Mouse (Mus musculus) Patski (cell line): ENCODE measurements at regions not wholly inside any gene's neighbourhood (a gene's known extent, or its start where the extent isn't known, plus 50 kb on each side); places are given as distances from the start of the nearest gene placed in this dataset.
"Not testable (repeated sequence)": the region's sequence is repeated elsewhere in the genome, so short reads cannot be mapped to it uniquely, and the experiment has no call there.

Source experiments
- ATAC-seq: fragments of 100-300 bp; one replicate; pipeline ENCODE4 v1.8.0; 2021
- CTCF ChIA-PET: fragments of 350-600 bp; sonication (Branson Sonifier 250); formaldehyde crosslinking; loops from one replicate; lab custom pipeline; 2022; ENCODE audit warnings: inconsistent platforms; lab: Charles Lee
- POLR2A ChIA-PET: fragments of 350-600 bp; sonication (Branson Sonifier 250); formaldehyde crosslinking; loops from one replicate; lab custom pipeline; 2022; ENCODE audit warnings: antibody characterized with exemption, inconsistent platforms; lab: Charles Lee
- DNase-seq: peaks from one replicate; pipeline ENCODE4 v3.0.0-alpha.2; 2011; ENCODE audit warnings: low read depth, low spot score
- H3K27me3 ChIP-seq: fragments of 371-371 bp; one replicate; pipeline ENCODE4 v1.5.1; 2021
- CTCF ChIP-seq: fragments of 100-300 bp; IDR thresholded peaks from one replicate; pipeline ENCODE4 v1.5.1; 2021
- in situ Hi-C: fragments of 300-500 bp; cut with MboI; formaldehyde crosslinking; loops from 3 replicates; pipeline ENCODE4 v1.11.1; 2018; ENCODE audit warnings: low pct_unique_long_range_greater_than_20kb, mixed read lengths

GRCm38 (mm10) chr13:97365557-97366244, 124.8 kb downstream of the Enc1 start:
- POLR2A ChIA-PET, result no interaction called here
- no peak for TF ChIP-seq CTCF
- no peaks in the 10 kb centered on the region for H3K27me3 ChIP-seq
- ATAC-seq, result no peak
- no peak for DNase-seq
- in situ Hi-C loops, result no loop called here
- CTCF ChIA-PET, result interaction anchor here (1.4 kb wide), 1 partner anchor 14 kb away, joined by 4 read pairs; no protein-coding TSS in a partner anchor

GRCm38 (mm10) chr13:97365004-97365403, 124.1 kb downstream of the Enc1 start:
- POLR2A ChIA-PET, result no interaction called here
- ATAC-seq, result no peak
- in situ Hi-C loops, result no loop called here
- CTCF ChIA-PET, result interaction anchor here (1.4 kb wide), 1 partner anchor 14 kb away, joined by 4 read pairs; no protein-coding TSS in a partner anchor
- DNase-seq, result no peak
- no peaks in the 10 kb centered on the region for H3K27me3 ChIP-seq
- TF ChIP-seq CTCF, result no peak

- ATAC-seq (no peak), DNase-seq (no peak)
- TF ChIP-seq CTCF, result no peak
- ChIA-PET CTCF (no interaction called here), POLR2A (no interaction called here)
- in situ Hi-C loops, result no loop called here
- H3K27me3 ChIP-seq, result no peaks in the 10 kb centered on the region
These were observed 122.9 kb downstream of the Enc1 start for GRCm38 (mm10) chr13:97363765-97364164.

DNA sequence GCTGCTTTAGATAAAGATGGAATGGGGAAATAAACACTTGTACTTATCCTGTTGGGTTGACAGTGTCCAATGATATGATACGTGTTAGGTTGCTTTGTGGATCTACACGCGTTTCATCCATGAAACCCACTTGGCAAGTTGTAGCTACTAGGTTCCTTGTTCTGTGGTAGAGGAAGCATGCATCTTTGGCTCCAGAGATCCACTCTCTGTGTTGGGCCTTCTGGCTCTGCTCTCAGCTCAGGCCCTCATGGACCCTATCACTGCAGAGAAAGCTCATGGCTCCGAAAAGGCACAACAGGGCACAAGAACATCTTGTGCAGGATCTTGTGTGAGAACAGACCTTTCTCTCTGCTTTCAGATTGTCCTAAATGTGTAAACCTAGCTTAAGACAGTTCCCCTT, 122.3 kb downstream of the Enc1 start:
- in situ Hi-C loops, result no loop called here
- no peak for DNase-seq
- POLR2A ChIA-PET, result no interaction called here
- ATAC-seq, result no peak
- TF ChIP-seq CTCF, result no peak
- H3K27me3 ChIP-seq, result no peaks in the 10 kb centered on the region
- CTCF ChIA-PET, result no interaction called here

DNA sequence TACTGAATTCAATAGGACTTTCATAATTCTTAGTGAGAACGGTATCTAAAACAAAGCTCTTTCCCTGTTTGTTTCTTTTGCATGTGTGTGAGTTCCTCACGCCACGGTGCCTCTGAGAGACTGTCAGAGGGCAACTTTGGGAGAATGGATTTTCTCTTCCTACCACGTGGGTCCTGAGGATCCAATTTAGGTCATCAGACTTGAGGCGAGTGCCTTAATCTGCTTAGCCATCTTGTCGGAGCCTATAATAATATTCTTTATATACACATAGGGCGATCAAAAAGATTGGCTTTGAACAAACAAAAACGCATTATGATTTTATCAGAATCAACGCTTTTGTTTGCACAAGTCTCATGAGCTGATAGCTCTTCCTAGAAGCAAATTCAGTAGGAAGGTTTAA, 119.6 kb downstream of the Enc1 start:
- CTCF ChIA-PET, result no interaction called here
- TF ChIP-seq CTCF, result no peak
- ATAC-seq (no peak), DNase-seq (no peak)
- no peaks in the 10 kb centered on the region for H3K27me3 ChIP-seq
- in situ Hi-C loops, result no loop called here
- POLR2A ChIA-PET, result no interaction called here

- in situ Hi-C loops, result loop anchor here (5.0 kb wide), 2 partner anchors 112 to 573 kb away; no protein-coding TSS in a partner anchor
- no peaks in the 10 kb centered on the region for H3K27me3 ChIP-seq
- no peak for ATAC-seq
- CTCF ChIA-PET, result no interaction called here
- POLR2A ChIA-PET, result no interaction called here
- TF ChIP-seq CTCF, result no peak
- DNase-seq, result no peak
These were observed 117.9 kb downstream of the Enc1 start for GRCm38 (mm10) chr13:97358781-97359305.

- TF ChIP-seq CTCF, result no peak
- no peaks in the 10 kb centered on the region for H3K27me3 ChIP-seq
- no peak for DNase-seq
- no peak for ATAC-seq
- in situ Hi-C loops, result loop anchor here (5.0 kb wide), 2 partner anchors 111 to 574 kb away; no protein-coding TSS in a partner anchor
- POLR2A ChIA-PET, result no interaction called here
- CTCF ChIA-PET, result no interaction called here
These were observed 117.4 kb downstream of the Enc1 start for GRCm38 (mm10) chr13:97358261-97358660.

DNA sequence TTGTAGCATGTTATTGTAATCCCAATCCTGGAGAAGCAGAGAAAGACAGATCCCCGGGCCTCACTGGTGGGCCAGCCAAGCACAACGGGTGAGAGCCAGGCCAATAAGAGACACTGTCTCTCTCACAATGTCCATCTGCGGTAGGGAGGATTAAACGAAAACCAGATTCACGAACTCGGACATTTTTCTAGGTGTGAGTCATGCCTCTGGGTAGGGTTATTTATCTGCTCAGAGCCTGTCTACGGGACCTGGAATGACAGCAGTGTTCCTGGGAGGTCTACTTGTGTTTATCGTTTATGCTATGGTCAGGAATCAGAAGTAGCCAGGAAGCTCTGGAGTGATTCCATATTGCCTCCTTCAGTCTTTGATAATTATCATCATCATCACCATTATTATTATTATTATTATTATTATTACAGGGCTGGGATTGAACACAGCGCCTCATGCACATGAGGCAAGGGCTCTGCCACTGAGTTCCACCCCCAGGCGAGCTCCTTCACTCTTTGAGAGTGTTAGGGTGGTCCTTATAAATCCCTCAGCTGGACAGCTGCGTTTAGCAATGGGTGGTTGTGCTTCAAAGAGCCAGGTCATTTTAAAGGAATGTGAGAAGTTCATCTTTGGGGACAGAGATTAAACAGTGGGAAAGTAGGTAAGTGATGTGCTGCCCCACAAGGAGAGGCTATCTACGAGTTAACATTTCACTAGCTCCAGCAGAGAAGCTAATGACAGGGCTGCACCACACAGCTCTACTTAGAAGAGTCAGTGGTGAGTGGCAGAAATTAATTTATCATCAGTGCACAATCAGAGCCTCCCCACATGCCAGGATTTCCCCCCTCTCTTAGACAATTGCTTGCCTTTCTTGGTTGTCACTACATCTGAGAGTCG, 116.3 kb downstream of the Enc1 start:
- ChIA-PET POLR2A (interaction anchor here (0.8 to 1.3 kb wide), 2 partner anchors 50 to 129 kb away, joined by 3 to 5 read pairs; no protein-coding TSS in a partner anchor), CTCF (no interaction called here)
- DNase-seq (peak; percentile 89), ATAC-seq (peak; percentile 94)
- in situ Hi-C loops, result loop anchor here (5.0 kb wide), 2 partner anchors 110 to 575 kb away; no protein-coding TSS in a partner anchor
- no peaks in the 10 kb centered on the region for H3K27me3 ChIP-seq
- no peak for TF ChIP-seq CTCF

GRCm38 (mm10) chr13:97355411-97355810, 114.5 kb downstream of the Enc1 start:
- CTCF ChIA-PET, H3K27me3 ChIP-seq, ATAC-seq, POLR2A ChIA-PET, DNase-seq: not testable (repeated sequence)
- in situ Hi-C loops, result loop anchor here (5.0 kb wide), 2 partner anchors 108 to 577 kb away; no protein-coding TSS in a partner anchor

DNA sequence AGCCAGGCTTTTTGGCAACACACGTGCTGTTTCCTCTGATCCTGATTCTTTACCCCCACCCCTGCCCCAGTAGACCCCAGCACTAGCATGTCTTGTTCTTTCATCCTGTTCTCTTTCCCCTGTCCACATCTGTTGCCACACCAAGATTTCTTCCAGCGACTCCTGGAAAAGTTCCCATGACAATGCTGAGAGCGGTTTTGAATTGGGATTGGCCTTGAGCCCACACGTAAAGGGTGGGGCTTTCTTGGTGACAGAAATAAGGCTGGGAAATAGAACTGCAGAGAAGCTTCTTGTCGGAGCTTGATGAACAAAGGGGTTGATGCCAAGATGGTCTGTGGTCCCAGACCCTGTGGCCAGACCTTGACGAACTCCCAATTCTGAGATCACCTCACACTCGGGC, 106.8 kb downstream of the Enc1 start:
- ChIA-PET POLR2A (no interaction called here), CTCF (no interaction called here)
- in situ Hi-C loops, result no loop called here
- no peaks in the 10 kb centered on the region for H3K27me3 ChIP-seq
- TF ChIP-seq CTCF, result no peak
- no peak for DNase-seq
- ATAC-seq, result no peak
